Mouse (Mus musculus) lung, postnatal 10 days (tissue): ENCODE data around the gene Fam129c.

Source experiments
- DNase-seq: peaks from one replicate; pipeline ENCODE4 v3.0.0; 2021

The Fam129c gene

GRCm38 (mm10) chr8:71597451-71597850, at the start of gene Fam129c:
TSS of gene Fam129c (plus strand) at chr8:71597648.
- DNase-seq: no peak

GRCm38 (mm10) chr8:71550754-71551153, 46.7 kb upstream of the Fam129c start:
- DNase-seq: no peak

DNA sequence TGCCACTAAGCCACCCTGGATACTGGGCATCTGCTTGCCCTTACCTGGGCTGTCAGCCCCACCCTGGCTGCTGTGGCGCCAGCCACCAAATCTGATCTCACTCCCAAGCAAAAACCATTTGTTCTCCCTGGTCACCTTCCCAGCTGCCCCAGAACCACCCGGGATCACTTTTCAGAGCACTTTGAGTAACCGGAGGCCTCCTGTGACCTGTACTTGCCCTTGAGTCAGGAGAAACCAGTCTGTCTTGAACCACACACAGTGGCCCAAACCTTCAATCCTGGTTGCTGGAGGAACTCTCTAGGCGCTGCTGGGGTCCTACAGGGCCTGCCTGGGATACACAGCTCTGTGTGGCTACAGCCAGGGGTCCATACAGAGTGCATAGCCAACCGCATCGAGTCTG, 44.7 kb upstream of the Fam129c start:
- no peak for DNase-seq

DNA sequence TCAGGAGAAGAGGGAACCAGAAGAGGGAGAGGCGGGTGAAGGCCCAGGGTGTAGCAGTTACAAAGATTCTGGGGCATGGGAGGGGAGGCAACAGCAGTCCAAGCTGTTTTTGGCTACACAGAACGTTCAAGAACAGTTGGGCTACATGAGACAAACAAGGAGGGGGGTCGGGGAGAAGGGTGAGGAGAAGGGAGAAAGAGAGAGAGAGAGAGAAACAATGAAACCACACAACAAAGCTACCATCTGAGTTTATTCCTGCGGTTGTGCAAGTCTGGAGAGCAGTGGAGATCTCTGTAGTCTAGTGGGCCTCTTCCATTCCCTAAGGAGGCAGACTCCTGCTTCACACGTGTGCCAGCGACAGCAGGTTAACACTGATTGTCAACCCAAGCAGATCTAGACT, 43.4 kb upstream of the Fam129c start:
- DNase-seq: no peak

- DNase-seq: no peak
Observed at GRCm38 (mm10) chr8:71554644-71555043, 42.8 kb upstream of the Fam129c start.

- no peak for DNase-seq
Observed at GRCm38 (mm10) chr8:71558071-71558957, 39.1 kb upstream of the Fam129c start, which contains the start of gene Tmem221. TSS of gene Tmem221 (minus strand) at chr8:71558871.

GRCm38 (mm10) chr8:71558958-71559690, 38.3 kb upstream of the Fam129c start:
- peak; percentile 90 for DNase-seq

DNA sequence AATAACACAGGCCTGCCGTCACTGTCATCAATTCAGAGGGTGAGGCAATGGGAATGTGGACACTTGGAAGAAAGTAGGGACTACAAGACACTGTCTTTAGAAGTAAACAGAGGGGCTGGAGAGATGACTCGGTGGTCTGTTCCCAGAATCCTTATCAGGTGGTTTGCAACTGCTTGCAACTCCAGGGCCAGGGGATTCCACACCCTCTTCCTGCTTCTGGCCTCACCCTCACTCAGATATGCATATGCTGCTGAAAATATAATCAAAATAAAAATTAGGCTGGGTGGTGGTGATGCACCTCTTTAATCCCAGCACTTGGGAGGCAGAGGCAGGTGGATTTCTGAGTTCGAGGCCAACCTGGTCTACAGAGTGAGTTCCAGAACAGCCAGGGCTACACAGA, 37.4 kb upstream of the Fam129c start:
- no peak for DNase-seq

DNA sequence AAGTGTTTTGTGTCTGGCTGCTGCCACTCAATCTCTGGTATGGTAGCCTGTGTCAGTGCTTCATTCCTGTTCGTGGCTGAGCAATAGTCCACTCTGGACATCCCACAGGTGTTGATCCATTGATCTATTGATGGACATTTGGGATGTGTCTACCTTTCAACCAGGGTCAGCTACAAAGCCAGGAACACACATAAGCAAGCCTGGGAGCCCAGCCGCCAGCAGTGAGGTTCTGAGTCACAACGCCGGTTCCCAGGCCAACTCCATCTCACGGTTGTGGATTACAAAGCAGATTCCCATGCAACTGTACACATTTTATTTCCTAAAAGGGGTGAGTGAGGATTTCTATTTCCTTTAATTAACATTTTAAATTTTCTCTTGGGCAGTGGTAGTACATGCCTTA, 36.7 kb upstream of the Fam129c start:
- no peak for DNase-seq

DNA sequence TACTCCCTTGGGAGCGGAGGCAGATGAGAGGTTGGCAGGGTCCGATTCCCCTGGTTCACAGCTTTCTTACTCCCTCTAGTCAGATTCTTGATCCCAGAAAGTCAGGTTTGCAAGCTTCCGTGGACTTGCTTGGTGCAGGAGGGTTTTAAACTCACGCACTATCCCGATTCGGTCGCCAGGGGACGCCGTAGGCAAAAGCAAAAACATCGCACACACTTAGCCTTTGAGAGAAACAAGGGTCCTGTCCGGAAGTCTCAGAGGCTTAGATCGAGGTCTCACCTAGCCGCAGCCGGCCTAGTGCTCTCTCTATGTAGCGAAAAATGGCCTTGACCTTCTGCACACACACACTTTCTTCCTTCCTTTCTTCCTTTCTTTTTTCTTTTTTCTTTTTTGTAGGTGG, 36.0 kb upstream of the Fam129c start:
- DNase-seq: peak; percentile 74

DNA sequence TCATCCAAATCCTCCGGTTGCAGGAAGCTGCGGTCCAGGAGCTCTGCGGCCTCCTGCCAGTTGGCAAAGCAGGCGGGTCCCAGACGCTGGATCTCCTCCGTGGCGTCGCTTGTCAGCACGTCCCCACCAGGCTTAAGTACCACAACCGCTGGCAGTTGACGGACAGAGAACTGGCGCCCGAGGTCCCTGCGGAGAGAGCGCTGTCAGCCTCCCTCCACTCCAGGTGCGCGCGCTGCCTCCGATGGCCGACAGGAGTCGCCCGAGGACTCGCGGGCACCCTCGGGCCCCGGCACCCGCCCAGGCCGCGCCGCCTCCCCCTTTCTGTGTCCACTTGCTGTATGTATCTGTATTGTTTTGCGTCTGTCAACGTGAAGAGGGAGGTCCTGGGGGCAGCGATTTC, 34.7 kb upstream of the Fam129c start:
- peak; percentile 89 for DNase-seq

- DNase-seq: no peak
Observed at GRCm38 (mm10) chr8:71563992-71564391, 33.5 kb upstream of the Fam129c start.

GRCm38 (mm10) chr8:71566501-71566900, 30.9 kb upstream of the Fam129c start, which contains the start of gene Nxnl1:
TSS of gene Nxnl1 (minus strand) at chr8:71566601.
- no peak for DNase-seq

- DNase-seq: no peak
Observed at GRCm38 (mm10) chr8:71567587-71567986, 29.9 kb upstream of the Fam129c start.

DNA sequence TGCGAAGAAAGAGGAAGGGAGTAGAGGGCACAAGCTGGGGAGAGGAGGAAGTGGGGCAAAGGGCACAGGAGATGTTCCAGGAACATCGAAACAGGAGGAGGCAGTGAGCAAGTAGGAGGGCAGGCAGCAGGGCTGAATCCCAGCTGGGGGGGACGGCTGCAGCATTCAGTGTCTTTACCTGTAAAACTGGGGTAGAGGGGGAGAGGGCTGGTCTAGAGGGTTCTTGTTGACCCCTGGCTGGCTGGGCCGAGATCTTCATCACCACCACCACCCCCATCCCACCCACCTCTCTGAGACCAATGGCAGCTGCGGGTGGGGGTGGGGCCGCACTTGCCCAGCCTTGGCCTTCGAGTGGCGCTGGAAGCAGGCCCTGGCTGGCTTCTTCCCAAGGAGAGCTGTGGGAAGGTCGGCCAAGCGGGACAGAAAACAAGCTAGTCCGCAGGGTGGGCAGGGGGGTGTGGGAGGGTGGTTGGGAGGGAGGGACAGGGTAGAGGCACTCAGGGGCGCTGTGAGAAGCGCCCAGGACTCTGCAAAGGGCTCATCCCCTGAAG, 29.0 kb upstream of the Fam129c start, which contains the start of gene Slc27a1:
Slc27a1 (plus strand) TSS at position 496 of the 551 bp plus-strand sequence.
- DNase-seq: peak; percentile 82

DNA sequence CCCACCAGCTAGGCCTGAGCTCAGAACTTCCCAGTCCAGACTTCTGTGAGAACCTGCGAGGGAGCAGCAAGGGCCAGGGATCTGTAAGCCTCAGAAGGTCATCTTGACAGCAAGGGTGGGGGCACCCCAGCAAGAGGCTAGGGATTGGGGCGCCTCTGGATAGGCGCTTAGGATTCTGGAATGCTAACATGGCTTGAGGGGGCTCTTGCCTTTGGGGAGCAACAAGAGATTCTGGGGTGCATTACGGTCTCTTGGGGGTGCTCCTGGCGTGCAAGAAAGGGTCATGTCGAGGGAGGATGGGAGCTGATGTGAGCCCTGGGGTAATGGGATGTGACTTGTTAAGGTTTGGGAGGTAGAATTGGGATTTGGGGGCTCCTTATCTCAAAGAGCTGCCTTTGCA, 28.5 kb upstream of the Fam129c start:
- DNase-seq: no peak

- peak; percentile 94 for DNase-seq
Observed at GRCm38 (mm10) chr8:71569366-71570290, 27.8 kb upstream of the Fam129c start.

GRCm38 (mm10) chr8:71570291-71570954, 27.0 kb upstream of the Fam129c start:
- peak; percentile 94 for DNase-seq

DNA sequence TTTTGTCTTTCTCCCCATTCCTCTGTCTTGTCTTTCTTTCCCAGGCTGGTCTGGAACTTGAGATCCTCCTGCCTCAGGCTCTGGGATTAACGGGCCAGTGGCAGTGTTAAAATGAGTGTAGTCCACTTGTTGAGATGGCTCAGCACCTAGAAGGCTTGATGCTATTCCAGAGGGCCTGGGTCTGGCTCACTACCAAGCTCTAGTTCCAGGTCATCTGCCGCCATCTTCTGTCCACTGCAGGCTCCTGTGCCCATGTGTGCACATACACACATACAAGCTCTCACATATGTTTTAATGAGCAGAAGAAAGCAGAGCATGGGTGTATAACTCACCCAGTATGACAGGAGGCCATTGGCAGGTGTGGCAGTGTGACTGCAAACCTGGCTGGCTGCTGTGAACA, 25.4 kb upstream of the Fam129c start:
- DNase-seq: no peak

DNA sequence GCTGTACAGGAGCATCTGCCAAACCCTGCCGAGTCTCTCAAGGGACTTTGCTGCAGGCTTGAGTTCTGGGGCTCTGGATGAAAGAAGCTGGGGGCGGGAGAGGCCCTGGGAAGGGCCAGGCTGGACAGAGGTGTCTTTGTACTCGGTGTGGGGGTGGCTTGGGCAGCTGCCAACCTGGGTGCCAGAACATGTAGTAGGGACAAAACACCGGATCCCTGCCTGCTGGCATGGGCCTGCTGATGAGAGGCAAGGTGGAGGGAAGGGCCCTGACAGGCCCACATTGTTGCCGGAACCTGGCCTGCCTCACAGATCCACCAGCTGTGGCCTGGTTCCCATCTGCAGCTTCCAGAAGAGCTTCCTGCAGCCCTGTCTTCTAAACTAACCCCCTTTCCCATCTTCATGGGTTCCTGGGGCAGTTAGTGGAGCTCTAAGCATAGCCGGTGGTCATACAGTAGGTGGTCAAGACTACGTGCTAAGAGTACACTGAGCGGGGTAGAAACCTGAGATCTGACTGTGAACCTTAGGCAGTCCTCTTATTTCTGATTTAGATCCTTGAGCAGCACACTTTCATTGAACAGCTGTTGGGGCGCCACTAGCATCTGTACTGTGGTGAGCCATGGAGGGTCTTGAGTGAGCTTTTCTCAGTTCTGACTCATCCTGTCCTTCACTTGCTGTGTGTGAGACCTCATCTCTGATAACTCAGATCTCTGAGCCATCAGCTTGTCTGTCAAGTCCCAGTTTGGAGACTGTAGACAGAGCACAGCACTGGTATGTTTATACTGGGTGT, 24.4 kb upstream of the Fam129c start:
- DNase-seq: peak; percentile 48

DNA sequence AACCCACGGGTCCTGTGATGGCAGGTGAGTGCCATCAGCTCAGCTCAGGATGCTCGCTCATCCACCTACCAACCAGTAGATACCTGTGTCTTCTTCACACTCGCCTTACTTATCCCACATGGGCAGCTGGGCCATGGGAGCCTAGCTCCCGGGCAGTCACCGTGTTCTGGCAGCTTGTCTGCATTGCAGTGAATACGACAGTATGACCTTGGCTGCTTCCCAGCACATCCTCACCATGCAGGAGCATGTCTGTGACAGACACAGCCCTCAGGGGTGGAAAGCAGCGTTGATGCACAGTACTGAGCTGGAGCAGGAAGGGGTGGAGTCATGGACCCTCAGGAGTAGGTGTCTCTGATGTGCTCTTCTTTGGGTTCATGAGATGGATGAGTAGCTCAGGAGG, 23.0 kb upstream of the Fam129c start:
- no peak for DNase-seq
